Mouse (Mus musculus) kidney, embryonic 16.5 days (tissue): ENCODE results near the gene Crkl. TPM values are rescaled to one million over a fixed set of nuclear protein-coding genes. Genes with fewer than 3 reads are reported as not detected.

Experiments
- polyA plus RNA-seq: library from polyadenylated mRNA; unstranded; fragments of >200 nt; fragmentation: Nextera tagmentation; extraction: Ambion mirVana; gene quantifications from 2 replicates; pipeline ENCODE4 v1.2.1, GENCODE M21; 2015

The Crkl gene
- polyA plus RNA-seq, 1 experiment from 2014 or later = 78.5 TPM

Other genes starting within 250 kb of the Crkl start
- 332 and 350 TPM in 2 replicates for gene Ube2l3, start 249.3 kb upstream of the Crkl start, polyA plus RNA-seq
- 0.36 and 0.51 TPM in 2 replicates for gene Rimbp3, start 243.4 kb upstream of the Crkl start, polyA plus RNA-seq
- 4.9 and 5.4 TPM in 2 replicates for gene Hic2, start 218.4 kb upstream of the Crkl start, polyA plus RNA-seq
- 19.2 and 19.4 TPM in 2 replicates for gene Tmem191c, start 175.9 kb upstream of the Crkl start, polyA plus RNA-seq
- 0.69 and 0.89 TPM in 2 replicates for gene Serpind1, start 120.6 kb upstream of the Crkl start, polyA plus RNA-seq
- gene Snap29, start 46.0 kb upstream of the Crkl start, polyA plus RNA-seq = 14.7 and 15.6 TPM in 2 replicates
- 39.1 and 39.2 TPM in 2 replicates for gene Pi4ka, start 45.7 kb upstream of the Crkl start, polyA plus RNA-seq
- gene Aifm3, start 37.6 kb downstream of the Crkl start, polyA plus RNA-seq = 3.4 and 3.6 TPM in 2 replicates
- gene Lztr1, start 56.7 kb downstream of the Crkl start, polyA plus RNA-seq = 102 and 113 TPM in 2 replicates
- 61.1 and 61.5 TPM in 2 replicates for gene Thap7, start 79.1 kb downstream of the Crkl start, polyA plus RNA-seq
- 0.18 and 0.20 TPM in 2 replicates for gene Lrrc74b, start 109.3 kb downstream of the Crkl start, polyA plus RNA-seq
- gene P2rx6, start 109.9 kb downstream of the Crkl start, polyA plus RNA-seq = 1.2 TPM in 2 replicates
- 11.8 and 12.6 TPM in 2 replicates for gene Slc7a4, start 131.2 kb downstream of the Crkl start, polyA plus RNA-seq
- 38.8 and 44.2 TPM in 2 replicates for gene Smpd4, start 167.4 kb downstream of the Crkl start, polyA plus RNA-seq
- 6.0 and 7.7 TPM in 2 replicates for gene Ccdc74a, start 194.5 kb downstream of the Crkl start, polyA plus RNA-seq